11 mouse cellular contexts compared by ENCODE assay signal in genomic region chr2:159565921-159566320, GRCm38 (mm10).
DNase-seq lines count a peak whose midpoint lies in the region.
"Had no signal": no experiment of that assay in that cellular context is flagged by ENCODE, and none has a peak within 500 bp of the region (broad histone marks: within the 10 kb centered on the region; RNA-seq: fewer than 3 reads in every experiment).

No protein-coding gene starts in this region.

- peak; percentile 1 to 13 for DNase-seq in adrenal gland, postnatal 36 days
- DNase-seq in adrenal gland, postnatal 4 days (ENCODE audit: low spot score in 2 of 2): no peak
- DNase-seq in heart, adult 11 months: peak; percentile 92
- no peak for DNase-seq in heart, postnatal 25 days (ENCODE audit: low spot score)
- peak; percentile 7 for DNase-seq in adipocyte (ENCODE audit: low spot score)
- peak; percentile 32 for DNase-seq in gastrocnemius, postnatal 14 days
- no peak for DNase-seq in spleen, postnatal 10 days (ENCODE audit: low spot score in 2 of 2)
- no peak for DNase-seq in urinary bladder, postnatal 25 days (ENCODE audit: low spot score)
- DNase-seq: cerebellum, adult 11-12 months; cerebellum, postnatal 36 days; embryo, embryonic 11 days had no signal

- intact Hi-C loops in heart, postnatal 25 days (cut with DNase I): no loop called here
- intact Hi-C loops in gastrocnemius, postnatal 14 days (cut with DNase I; ENCODE audit: low total_unique reads): no loop called here

Comparison
In these comparisons a context has a peak if more than half of its experiments do, and no peak if none do; other contexts are left out.
1. DNase-seq: peak in adrenal gland, postnatal 36 days (2 of 2), heart, adult 11 months (single experiment), adipocyte (single experiment) and gastrocnemius, postnatal 14 days (single experiment); none in adrenal gland, postnatal 4 days (0 of 2), heart, postnatal 25 days (single experiment), spleen, postnatal 10 days (0 of 2) and urinary bladder, postnatal 25 days (single experiment).